Mouse (Mus musculus) testis, adult 2 months (tissue): ENCODE data around the gene Cog5.

Source experiments
- CTCF ChIP-seq: fragments of 200-500 bp; IDR thresholded peaks from 2 replicates; pipeline ENCODE4 v1.5.1; 2012; ENCODE audit warnings: low read depth, mild to moderate bottlenecking, inconsistent platforms, low read length, moderate library complexity; ENCODE audit not compliant: control insufficient read depth, insufficient read depth, insufficient replicate concordance
- POLR2A ChIP-seq: fragments of 200-500 bp; IDR thresholded peaks from 2 replicates; pipeline ENCODE4 v1.6.1; 2012; ENCODE audit warnings: low read depth, mild to moderate bottlenecking, inconsistent platforms, low read length, moderate library complexity; ENCODE audit not compliant: control insufficient read depth

DNA sequence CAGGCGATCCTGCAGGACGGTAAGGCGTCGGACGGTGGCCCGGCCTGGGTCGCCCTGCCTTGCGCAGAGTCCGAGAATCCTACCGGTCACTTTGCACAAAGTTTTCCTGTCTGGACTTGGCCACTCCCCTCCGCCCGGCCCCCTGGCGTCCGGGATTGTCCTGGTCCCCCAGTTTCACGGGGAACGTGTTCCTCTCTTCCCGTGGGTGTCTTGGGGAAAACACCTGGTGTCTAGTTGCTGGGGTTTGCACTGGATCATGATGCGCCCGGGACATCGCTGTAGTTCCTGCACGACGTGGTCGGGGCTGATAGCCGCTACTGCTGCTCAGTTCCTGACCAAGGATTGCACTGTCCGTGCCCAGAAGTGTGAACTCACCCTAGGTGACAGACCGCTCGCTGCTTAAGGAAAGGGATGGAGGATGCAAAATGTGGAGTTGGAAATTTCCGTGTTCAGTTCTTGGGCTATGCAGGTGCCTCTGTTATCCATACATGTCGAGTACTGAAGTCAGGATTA lies 352 bp downstream of the Cog5 start:
- no peak; the same call in 1 of the 2 replicates for TF ChIP-seq CTCF
- no peak; the same call in 1 of the 2 replicates for TF ChIP-seq POLR2A
